Mouse (Mus musculus) embryonic facial prominence, embryonic 11.5 days (tissue): Measurements from ENCODE around the gene Rfc2. TPM values are rescaled to one million over a fixed set of nuclear protein-coding genes. Genes with fewer than 3 reads are reported as not detected.

ENCODE experiments used
- ATAC-seq: fragments of 200-750 bp; cut with Nextera tagmentation; replicated peaks from 2 replicates; pipeline ENCODE4 v1.8.0; 2017; ENCODE audit warnings: low read depth; ENCODE audit not compliant: insufficient number of reproducible peaks, low FRiP score, low TSS enrichment
- DNase-seq: peaks from one replicate; pipeline ENCODE4 v3.0.0-alpha.2; 2015; ENCODE audit warnings: low spot score
- H3K27ac ChIP-seq: fragments of 300-500 bp; sonication (generic); replicated peaks from 2 replicates; pipeline ENCODE4 v1.5.1; 2014; ENCODE audit warnings: mild to moderate bottlenecking, low read depth, low read length, control low read depth
- H3K27me3 ChIP-seq: fragments of 300-500 bp; sonication (generic); 2 replicates; pipeline ENCODE4 v1.6.1; 2014; ENCODE audit warnings: mild to moderate bottlenecking, low read length, moderate library complexity, mixed read lengths; ENCODE audit not compliant: control insufficient read depth, insufficient read depth
- H3K36me3 ChIP-seq: fragments of 300-500 bp; sonication (generic); replicated peaks from 2 replicates; pipeline ENCODE4 v1.6.1; 2014; ENCODE audit warnings: low read depth, mild to moderate bottlenecking, low read length, moderate library complexity, mixed read lengths; ENCODE audit not compliant: control insufficient read depth, insufficient read depth
- H3K4me1 ChIP-seq: fragments of 300-500 bp; sonication (generic); 2 replicates; pipeline ENCODE4 v1.6.1; 2014; ENCODE audit warnings: low read length, mixed read lengths; ENCODE audit not compliant: control insufficient read depth, insufficient read depth
- H3K4me2 ChIP-seq: fragments of 300-500 bp; sonication (generic); 2 replicates; pipeline ENCODE4 v1.6.1; 2014; ENCODE audit warnings: low read depth, mild to moderate bottlenecking, control low read depth, low read length, moderate library complexity
- H3K4me3 ChIP-seq: fragments of 300-500 bp; sonication (generic); 2 replicates; pipeline ENCODE4 v1.5.1; 2014; ENCODE audit warnings: low read depth, low read length, control low read depth
- H3K9ac ChIP-seq: fragments of 300-500 bp; sonication (generic); replicated peaks from 2 replicates; pipeline ENCODE4 v1.6.1; 2014; ENCODE audit warnings: mild to moderate bottlenecking, control low read depth, low read length
- H3K9me3 ChIP-seq: fragments of 300-500 bp; sonication (generic); replicated peaks from 2 replicates; pipeline ENCODE4 v1.6.1; 2016; ENCODE audit warnings: mild to moderate bottlenecking, low read length, inconsistent platforms, mixed read lengths; ENCODE audit not compliant: control insufficient read depth
- WGBS: fragments of 180-500 bp; shearing (Covaris S2); extraction: QIAGEN DNeasy Blood & Tissue Kit; methylation state at CpG from one replicate; pipeline ENCODE4 v1.1.7; 2014; 5-methylcytosine and 5-hydroxymethylcytosine counted together
- polyA plus RNA-seq: library from polyadenylated mRNA; unstranded; fragments of >200 nt; fragmentation: Nextera tagmentation; extraction: Ambion mirVana; gene quantifications from 2 replicates; pipeline ENCODE4 v1.2.1, GENCODE M21; 2014

Rfc2 gene
- polyA plus RNA-seq, 1 experiment from 2014 or later = 344 TPM

DNA sequence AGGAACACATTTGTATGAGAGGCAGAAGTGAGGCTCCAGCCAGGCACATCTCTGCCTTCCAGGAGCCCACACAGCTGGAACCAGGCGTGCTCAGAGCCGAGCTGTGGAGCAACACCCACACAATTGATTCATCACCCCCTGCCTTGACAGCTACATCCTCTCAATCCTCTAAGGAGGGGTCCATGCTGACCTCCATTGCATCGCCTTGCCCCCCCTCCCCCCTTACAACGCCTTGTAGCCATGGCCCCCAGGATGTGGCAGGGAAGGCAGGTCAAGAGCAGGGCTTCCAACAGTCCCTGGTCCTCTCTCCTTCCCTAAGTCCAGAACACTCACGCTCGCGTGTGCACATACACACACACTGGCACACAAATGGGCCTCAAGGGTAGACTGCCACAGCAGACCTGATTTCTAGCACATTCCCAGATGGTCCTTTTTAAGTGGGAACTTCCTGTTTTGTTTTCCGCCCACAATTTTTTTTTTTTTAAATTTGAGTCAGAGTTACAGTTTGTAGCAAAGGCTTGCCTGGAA lies 12.1 kb upstream of the Rfc2 start:
- no peaks in the 10 kb centered on the region for H3K27me3 ChIP-seq
- no peaks in the 10 kb centered on the region for H3K9me3 ChIP-seq
- no peak overlapping the region for H3K27ac ChIP-seq
- H3K4me3 ChIP-seq = no peak overlapping the region
- no peak overlapping the region for H3K9ac ChIP-seq
- DNase-seq (peak; percentile 25), ATAC-seq (no peak)
- 52% methylated on average over 8 of the region's 8 CpGs for WGBS
- H3K36me3 ChIP-seq = no peaks in the 10 kb centered on the region
- no peaks in the 10 kb centered on the region for H3K4me1 ChIP-seq
- H3K4me2 ChIP-seq = no peak overlapping the region

DNA sequence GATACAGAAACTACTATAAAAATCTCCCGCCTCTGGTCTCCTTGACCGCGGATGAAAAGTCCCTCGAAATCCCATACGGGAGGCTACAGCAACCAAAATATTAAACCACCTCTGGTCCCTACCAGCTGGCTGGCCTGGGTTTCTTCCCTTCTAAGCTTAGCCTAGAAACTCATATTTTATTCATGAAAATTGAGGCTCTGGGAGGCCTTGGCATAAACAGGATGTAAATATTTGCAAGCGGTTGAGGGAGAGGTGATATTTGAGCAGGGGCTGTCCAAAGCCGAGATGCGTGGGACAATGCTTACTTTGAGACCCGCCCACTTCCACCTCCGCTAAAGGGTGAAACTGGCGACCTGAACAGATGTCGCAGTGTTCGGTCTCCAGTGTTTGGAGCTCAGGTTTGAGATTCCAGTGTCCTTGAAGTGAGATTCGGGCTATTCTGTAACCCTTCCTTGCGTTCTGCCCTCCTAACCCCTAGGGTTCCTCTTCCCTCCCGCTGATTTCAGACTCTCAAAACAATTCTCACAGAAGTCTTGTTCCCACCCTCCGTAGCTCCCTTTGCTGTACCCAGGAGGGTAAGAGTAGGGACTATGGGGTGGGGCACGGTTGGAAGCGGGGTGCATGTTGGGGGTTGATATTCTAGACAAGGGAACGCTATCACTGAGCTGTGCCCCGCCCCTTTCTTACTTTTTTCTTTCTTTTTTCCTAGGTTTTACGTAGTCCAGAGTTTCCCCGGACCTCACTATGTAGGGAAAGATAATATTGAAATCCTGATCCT lies 9.2 kb upstream of the Rfc2 start:
- WGBS = 1% methylated on average over 23 of the region's 23 CpGs
- H3K4me3 ChIP-seq = peak overlapping the region; percentile 42
- DNase-seq (peak; percentile 90), ATAC-seq (peak; percentile 60; the same call in 1 of the 2 replicates)
- H3K36me3 ChIP-seq = no peaks in the 10 kb centered on the region
- no peaks in the 10 kb centered on the region for H3K4me1 ChIP-seq
- H3K27ac ChIP-seq = peak overlapping the region; percentile 24; the same call in 1 of the 2 replicates
- H3K4me2 ChIP-seq = peak overlapping the region; percentile 82
- no peaks in the 10 kb centered on the region for H3K9me3 ChIP-seq
- no peaks in the 10 kb centered on the region for H3K27me3 ChIP-seq
- peak overlapping the region; percentile 57 for H3K9ac ChIP-seq

DNA sequence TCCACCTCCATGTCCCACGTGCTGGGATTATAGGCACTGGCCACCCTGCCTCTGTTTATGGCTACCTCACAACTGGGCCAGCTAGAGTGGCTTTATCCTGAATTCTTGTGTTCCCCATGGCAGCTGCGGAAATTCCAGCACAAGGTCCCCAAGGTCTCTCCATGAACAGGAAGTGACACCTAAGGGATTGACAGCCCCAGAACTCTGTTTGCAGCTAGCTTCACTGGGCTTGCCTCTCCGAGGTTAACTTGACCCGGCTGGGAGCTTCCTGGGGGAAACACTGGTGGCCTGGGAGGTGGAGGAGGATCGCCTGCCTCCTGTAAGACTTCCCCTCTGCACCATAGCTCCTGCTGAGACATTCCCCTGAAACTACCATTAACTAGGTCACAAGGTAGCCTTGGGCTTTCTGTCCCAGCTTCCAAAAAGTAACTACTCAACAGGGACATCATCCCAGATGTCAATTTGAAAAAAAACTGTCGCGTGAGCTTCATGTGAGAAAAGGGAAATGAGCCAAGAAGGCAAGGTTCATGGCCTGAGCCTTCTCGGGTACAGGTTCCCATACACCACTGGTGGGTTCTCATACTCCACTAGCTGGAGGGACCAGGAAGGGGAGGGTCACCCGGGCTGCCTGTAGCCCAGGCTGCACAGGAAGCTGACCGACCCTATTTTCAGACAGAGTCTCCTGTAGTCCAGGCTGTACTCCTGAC lies 8.5 kb upstream of the Rfc2 start:
- peak overlapping the region; percentile 24; the same call in 1 of the 2 replicates for H3K27ac ChIP-seq
- no peaks in the 10 kb centered on the region for H3K4me1 ChIP-seq

DNA sequence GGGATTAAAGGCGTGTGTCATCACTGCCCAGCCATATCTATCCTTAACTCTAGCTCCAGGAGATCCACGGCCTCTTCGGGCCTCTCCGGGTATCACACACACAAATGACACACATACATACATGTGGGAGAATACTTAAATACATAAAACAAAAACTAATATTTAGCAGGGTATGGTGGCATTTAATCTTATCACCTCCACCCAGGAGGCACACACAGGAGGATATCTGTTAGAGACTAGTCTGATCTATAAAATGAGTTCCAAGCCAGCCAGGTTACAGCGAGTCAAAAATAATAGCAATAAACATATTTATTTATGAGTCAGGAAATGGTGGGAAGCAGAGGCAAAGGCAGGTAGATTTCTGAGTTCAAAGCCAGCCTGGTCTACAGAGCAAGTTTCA lies 5.3 kb upstream of the Rfc2 start:
- DNase-seq = no peak
- H3K36me3 ChIP-seq = no peaks in the 10 kb centered on the region
- no peak overlapping the region for H3K4me3 ChIP-seq
- H3K4me2 ChIP-seq = no peak overlapping the region
- no peaks in the 10 kb centered on the region for H3K4me1 ChIP-seq
- H3K9me3 ChIP-seq = no peaks in the 10 kb centered on the region
- H3K9ac ChIP-seq = no peak overlapping the region
- 97% methylated on average over 5 of the region's 5 CpGs for WGBS
- no peak overlapping the region for H3K27ac ChIP-seq
- ATAC-seq = no peak
- H3K27me3 ChIP-seq = no peaks in the 10 kb centered on the region

More for the DNA sequence above, 8.5 kb upstream of the Rfc2 start:
- Histone ChIP-seq H3K9me3 (no peaks in the 10 kb centered on the region), H3K9ac (peak overlapping the region; percentile 11; the same call in 1 of the 2 replicates), H3K27me3 (no peaks in the 10 kb centered on the region), H3K36me3 (no peaks in the 10 kb centered on the region), H3K4me3 (peak overlapping the region; percentile 42), H3K4me2 (peak overlapping the region; percentile 82)
- ATAC-seq (no peak), DNase-seq (peak; percentile 10)
- 36% methylated on average over 10 of the region's 10 CpGs for WGBS

GRCm38 (mm10) chr5:134576517-134577220 lies 4.5 kb upstream of the Rfc2 start:
- H3K27me3 ChIP-seq = no peaks in the 10 kb centered on the region
- no peaks in the 10 kb centered on the region for H3K9me3 ChIP-seq
- no peak overlapping the region for H3K4me3 ChIP-seq
- ATAC-seq (no peak), DNase-seq (no peak)
- H3K4me1 ChIP-seq = no peaks in the 10 kb centered on the region
- no peak overlapping the region for H3K4me2 ChIP-seq
- WGBS = 78% methylated on average over 14 of the region's 14 CpGs
- H3K36me3 ChIP-seq = no peaks in the 10 kb centered on the region
- H3K9ac ChIP-seq = no peak overlapping the region
- no peak overlapping the region for H3K27ac ChIP-seq

- no peaks in the 10 kb centered on the region for H3K36me3 ChIP-seq
- DNase-seq (no peak), ATAC-seq (no peak)
- H3K4me1 ChIP-seq = no peaks in the 10 kb centered on the region
- H3K4me2 ChIP-seq = no peak overlapping the region
- no peak overlapping the region for H3K27ac ChIP-seq
- H3K9ac ChIP-seq = no peak overlapping the region
- no peaks in the 10 kb centered on the region for H3K9me3 ChIP-seq
- H3K4me3 ChIP-seq = no peak overlapping the region
- WGBS = 85% methylated on average over 7 of the region's 7 CpGs
- H3K27me3 ChIP-seq = no peaks in the 10 kb centered on the region
These were observed 3.6 kb upstream of the Rfc2 start for GRCm38 (mm10) chr5:134577534-134577933.

DNA sequence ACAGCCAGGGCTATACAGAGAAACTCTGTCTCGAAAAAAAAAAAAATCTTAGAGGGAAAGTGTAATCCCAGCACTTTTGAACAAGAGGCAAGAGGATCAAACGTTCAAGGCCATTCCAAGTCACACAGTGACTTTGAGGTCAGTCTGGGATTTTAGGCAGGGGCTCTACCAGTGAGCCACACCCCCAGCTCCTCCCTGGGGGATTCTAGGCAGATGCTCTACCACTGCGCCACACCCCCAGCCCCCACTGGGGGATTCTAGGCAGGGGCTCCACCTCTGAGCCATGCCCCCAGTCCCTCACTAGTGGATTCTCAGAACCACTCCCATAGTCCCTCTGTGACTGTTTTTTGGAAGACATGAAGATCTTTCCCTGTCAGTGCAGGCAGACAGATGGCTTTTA lies 2.0 kb upstream of the Rfc2 start:
- Histone ChIP-seq H3K27ac (no peak overlapping the region), H3K4me1 (no peaks in the 10 kb centered on the region), H3K36me3 (no peaks in the 10 kb centered on the region), H3K9me3 (no peaks in the 10 kb centered on the region), H3K4me2 (no peak overlapping the region), H3K4me3 (no peak overlapping the region), H3K27me3 (no peaks in the 10 kb centered on the region), H3K9ac (no peak overlapping the region)
- ATAC-seq = no peak
- no peak for DNase-seq
- WGBS = 64% methylated on average over 3 of the region's 3 CpGs
